Mouse (Mus musculus): ENCODE measurements around the gene Ehd2. TPM values are rescaled to one million over a fixed set of nuclear protein-coding genes. Genes with fewer than 3 reads are reported as not detected.
"Not testable (repeated sequence)": the region's sequence is repeated elsewhere in the genome, so short reads cannot be mapped to it uniquely, and the experiment has no call there.

Gene Ehd2
- total RNA-seq, 2 experiments from 2014 or later = 0.09 to 0.58 TPM

DNA sequence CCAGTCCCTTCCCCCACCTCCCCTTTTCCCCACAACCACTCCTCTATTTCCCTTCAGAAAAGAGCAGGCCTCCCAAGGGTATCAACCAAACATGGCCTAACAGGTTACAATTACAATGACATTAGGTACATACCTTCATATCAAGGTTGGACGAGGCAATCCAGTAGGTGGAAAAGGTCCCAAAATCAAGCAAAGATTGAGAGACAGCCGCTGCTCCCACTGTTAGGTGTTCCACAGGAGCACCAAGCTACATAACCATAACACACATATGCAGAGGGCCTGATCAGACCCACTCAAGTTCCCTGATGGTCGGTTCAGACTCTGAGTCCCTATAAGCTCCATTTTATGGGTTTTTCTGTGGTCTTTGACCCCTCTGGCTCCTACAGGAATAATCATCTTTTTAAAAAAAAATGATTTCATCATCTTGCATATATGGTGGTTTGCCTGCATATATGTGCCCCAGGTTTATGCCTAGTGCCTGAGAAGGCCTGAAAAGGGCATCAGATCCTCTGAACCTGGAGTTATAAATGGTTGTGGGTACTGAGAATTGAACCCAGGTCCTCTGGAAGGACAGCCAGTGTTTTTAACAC is 51.1 kb downstream of the Ehd2 start:
- ATAC-seq (replicated peaks; ENCODE audit: low FRiP score, poor library complexity, severe bottlenecking) = no peak

DNA sequence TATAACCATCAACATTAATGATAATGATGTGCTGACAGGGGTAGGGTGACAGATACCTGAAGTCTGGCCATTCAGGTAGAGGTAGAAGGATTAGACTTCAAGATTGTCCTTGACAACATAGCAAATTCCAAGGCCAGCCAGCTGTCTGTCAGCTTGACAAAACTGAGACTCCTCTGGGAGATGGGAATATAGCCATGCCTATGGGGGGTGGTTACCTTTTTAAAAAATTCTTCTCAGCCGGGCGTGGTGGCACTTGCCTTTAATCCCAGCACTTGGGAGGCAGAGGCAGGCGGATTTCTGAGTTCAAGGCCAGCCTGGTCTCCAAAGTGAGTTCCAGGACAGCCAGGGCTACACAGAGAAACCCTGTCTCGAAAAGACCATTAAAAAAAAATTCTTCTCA is 51.7 kb downstream of the Ehd2 start:
- ATAC-seq (replicated peaks; ENCODE audit: low FRiP score, poor library complexity, severe bottlenecking) = not testable (repeated sequence)

DNA sequence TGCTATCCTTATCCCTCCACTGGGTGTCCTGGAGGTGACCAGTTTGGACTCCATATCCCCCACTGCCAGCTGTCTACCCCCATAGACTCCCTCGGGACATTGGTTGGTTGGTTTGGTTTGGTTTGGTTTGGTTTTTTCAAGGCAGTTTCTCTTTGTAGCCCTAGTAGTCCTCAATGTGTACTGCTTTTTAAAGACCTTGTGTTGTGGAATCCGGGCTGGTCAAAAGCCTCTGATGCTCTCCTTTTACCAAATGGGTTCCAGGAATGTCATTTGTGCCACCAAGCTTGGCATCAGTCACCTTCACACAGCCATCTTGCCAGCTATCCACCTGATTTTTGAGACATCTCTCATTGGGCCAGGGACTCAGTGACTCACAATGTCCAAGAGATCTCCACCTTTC is 52.6 kb downstream of the Ehd2 start:
- ATAC-seq (replicated peaks; ENCODE audit: low FRiP score, poor library complexity, severe bottlenecking) = no peak

DNA sequence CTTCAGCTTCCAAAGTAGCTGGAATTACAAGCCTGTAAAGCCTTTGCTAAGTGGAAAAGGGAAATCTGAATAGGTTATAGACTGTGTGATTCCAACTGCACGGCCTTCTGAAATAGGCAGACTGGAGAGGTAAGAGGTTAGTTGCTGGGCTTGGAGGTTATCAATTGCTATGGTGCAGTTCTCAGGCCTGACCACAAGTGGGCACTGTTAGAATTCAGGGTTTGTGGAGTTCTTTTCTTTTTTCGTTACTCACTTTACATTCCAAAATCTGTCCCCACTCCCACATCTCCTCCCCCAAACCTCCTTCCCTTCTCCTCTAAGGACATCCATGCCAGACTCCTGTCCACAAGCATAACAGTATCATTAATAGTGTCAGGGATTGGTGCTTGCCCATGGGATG is 53.1 kb downstream of the Ehd2 start:
- peak; percentile 84 for ATAC-seq (replicated peaks; ENCODE audit: low FRiP score, poor library complexity, severe bottlenecking)

DNA sequence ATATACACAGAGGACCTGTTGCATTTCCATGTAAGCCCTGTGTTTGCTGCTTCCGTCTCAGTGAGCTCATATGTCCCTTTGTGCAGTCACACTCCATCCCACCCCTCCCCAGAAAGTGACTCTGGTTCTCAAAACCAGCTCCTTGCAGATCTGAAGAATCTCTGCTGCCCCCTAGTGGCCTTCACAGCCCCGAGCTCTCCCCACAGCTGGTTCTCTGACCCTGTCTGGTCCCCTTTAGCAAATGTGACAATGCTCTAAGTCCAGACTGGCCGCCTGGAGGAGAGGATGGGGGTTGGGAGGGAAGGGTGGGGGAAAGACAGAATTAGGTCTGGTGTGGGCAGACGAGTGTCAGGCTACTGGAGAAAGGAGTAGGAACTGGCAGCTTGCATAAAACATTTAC is 55.2 kb downstream of the Ehd2 start:
- ATAC-seq (replicated peaks; ENCODE audit: low FRiP score, poor library complexity, severe bottlenecking) = 0 out of 2 replicates have a peak, but pooled peaks have one; percentile 75

DNA sequence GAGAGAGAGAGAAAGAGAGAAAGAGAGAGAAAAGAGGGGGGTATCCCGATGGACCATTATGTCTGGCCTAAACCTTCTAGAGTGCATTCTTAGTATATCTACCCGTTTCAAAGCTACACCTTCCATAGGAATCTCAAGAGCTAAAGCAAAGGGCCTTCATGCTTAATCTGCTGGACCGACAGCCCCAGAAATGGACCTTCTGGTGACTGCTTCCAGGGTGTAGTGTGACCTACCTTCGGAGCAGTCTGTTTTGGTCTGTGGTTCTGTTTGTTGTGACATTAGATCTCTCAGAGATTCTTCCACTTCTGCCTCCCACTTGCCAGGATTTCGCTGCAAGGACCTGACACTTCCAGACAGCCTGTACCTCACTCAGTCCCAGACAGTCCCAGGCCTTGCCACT is 56.8 kb downstream of the Ehd2 start:
- no peak for ATAC-seq (replicated peaks; ENCODE audit: low FRiP score, poor library complexity, severe bottlenecking)

DNA sequence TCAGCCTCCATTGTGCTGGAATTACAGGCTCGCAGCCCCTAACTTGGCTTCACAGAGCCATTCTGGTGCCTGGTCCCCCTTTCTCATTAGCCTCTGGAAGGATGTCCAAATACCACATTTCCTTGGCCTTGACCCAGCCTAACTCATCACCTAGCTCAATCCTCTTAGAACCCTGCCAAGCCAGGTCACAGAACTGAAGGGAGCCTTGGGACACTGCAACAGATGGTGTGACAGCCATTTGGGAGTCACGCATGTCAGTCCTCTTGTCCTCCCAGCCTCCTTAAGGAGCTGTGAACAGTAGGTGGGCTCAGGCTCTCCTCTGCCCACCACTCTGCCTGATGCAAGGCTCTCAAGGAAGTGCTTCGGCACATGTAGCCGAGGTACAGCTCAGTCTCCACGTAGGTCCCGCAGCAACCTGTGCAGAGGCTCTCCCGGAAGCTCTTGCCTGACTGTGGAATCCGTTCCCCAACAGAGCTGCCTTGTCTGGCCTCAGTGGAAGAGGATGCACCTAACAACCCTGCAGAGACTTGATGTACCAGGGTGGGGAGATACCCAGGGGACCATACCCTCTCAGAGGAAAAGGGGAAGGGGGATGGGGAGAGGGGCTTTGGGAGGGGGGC is 59.3 kb downstream of the Ehd2 start:
- no peak for ATAC-seq (replicated peaks; ENCODE audit: low FRiP score, poor library complexity, severe bottlenecking)

DNA sequence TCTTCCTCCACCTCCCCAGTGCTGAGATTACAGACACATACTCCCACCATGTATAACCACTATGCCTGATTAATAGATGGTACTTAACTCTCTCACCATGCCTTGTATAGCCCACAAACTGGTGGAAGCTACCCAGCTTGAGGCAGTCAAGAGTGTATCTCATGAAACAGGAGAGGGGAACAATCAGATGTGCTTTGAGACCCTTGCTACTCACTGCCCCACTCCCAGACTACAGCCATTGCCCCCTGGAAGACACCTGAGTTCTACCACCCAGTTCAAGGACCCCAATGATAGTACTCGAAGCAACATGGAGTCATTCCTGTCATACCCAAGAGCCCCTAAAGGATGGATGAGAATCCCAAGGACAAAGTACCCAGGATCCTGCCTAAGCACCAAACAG is 60.8 kb downstream of the Ehd2 start:
- ATAC-seq (replicated peaks; ENCODE audit: low FRiP score, poor library complexity, severe bottlenecking) = no peak

DNA sequence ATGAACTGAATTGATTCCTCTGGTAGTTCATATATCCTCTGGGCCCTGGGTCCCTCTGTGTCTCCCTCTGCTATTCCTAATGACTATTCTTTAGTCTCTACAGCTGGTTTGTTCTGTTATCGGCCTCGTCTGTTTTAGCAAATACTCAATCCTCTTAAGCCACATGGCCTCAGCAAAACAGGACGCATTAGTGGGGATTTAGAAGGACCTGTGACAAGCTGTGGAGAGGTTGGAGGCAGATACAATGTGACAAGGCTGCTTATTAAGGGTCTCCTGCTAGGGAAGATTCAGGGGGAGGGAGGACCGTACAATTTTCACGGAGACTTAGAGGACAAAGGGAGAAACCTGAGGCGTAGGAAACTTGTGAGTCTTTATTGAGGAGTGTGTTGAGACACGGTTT is 61.5 kb downstream of the Ehd2 start:
- no peak for ATAC-seq (replicated peaks; ENCODE audit: low FRiP score, poor library complexity, severe bottlenecking)

DNA sequence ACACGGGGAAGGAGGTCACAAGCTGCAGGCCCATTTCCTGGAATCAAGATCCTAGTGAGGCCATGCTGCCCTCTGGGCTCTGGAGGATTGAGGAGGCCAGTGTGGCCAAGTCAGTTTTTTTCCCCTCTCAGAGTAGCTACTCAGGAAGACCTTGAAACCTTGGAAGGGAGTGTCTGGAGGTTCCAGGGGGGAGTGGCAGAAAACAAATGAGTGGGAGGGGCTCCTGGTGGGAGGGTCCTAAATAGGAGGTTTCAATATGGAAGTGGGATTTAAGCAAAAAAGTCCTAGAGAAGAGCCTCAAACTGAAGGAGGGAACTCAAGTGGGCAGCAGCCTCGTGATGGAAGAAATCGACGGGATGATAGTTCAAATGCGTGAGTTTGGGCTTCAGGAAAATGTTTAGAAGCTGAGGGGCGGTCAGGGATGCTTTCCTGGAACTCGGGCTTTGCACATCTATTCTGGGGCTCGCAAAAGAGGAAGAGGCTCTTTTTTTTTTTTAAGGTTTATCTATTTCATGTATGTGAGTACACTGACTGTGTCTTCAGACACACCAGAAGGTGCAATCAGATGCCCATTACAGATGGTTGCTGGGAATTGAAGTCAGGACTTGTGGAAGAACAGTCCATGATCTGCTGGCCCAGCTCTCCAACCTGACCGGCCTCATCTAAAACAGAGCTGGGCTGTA is 65.9 kb downstream of the Ehd2 start:
- ATAC-seq (replicated peaks; ENCODE audit: low FRiP score, poor library complexity, severe bottlenecking) = no peak

Other genes with a start within 250 kb of the Ehd2 start
- gene Obox5, start 217.4 kb downstream of the Ehd2 start, total RNA-seq (2015; ENCODE audit: low replicate concordance) = not detected in 2 replicates
- not detected in 2 replicates for gene Obox5, start 217.4 kb downstream of the Ehd2 start, total RNA-seq (2017; ENCODE audit: low replicate concordance)
- not detected in 2 replicates for gene Obox6, start 127.9 kb downstream of the Ehd2 start, total RNA-seq (2015; ENCODE audit: low replicate concordance)
- not detected in 2 replicates for gene Obox6, start 127.9 kb downstream of the Ehd2 start, total RNA-seq (2017; ENCODE audit: low replicate concordance)
- gene Crx, start 87.6 kb downstream of the Ehd2 start, total RNA-seq (2015; ENCODE audit: low replicate concordance) = not detected in 2 replicates
- gene Crx, start 87.6 kb downstream of the Ehd2 start, total RNA-seq (2017; ENCODE audit: low replicate concordance) = not detected in 2 replicates
- not detected in 2 replicates for gene Crxos, start 85.0 kb downstream of the Ehd2 start, total RNA-seq (2015; ENCODE audit: low replicate concordance)
- not detected in 2 replicates for gene Crxos, start 85.0 kb downstream of the Ehd2 start, total RNA-seq (2017; ENCODE audit: low replicate concordance)
- 36.8 and 50.1 TPM in 2 replicates for gene Selenow, start 45.2 kb downstream of the Ehd2 start, total RNA-seq (2015; ENCODE audit: low replicate concordance)
- gene Selenow, start 45.2 kb downstream of the Ehd2 start, total RNA-seq (2017; ENCODE audit: low replicate concordance) = 7.5 and 11.2 TPM in 2 replicates
- gene Nop53, start 21.5 kb downstream of the Ehd2 start, total RNA-seq (2015; ENCODE audit: low replicate concordance) = 14.6 and 17.3 TPM in 2 replicates
- 60.2 and 75.8 TPM in 2 replicates for gene Nop53, start 21.5 kb downstream of the Ehd2 start, total RNA-seq (2017; ENCODE audit: low replicate concordance)
- 6.5 and 20.9 TPM in 2 replicates for gene Bicra, start 80.4 kb upstream of the Ehd2 start, total RNA-seq (2015; ENCODE audit: low replicate concordance)
- 0.14 and 2.2 TPM in 2 replicates for gene Bicra, start 80.4 kb upstream of the Ehd2 start, total RNA-seq (2017; ENCODE audit: low replicate concordance)
- not detected in 2 replicates for gene Zfp541, start 94.2 kb upstream of the Ehd2 start, total RNA-seq (2015; ENCODE audit: low replicate concordance)
- 0.28 TPM in 1 of 2 replicates, not detected in the other for gene Zfp541, start 94.2 kb upstream of the Ehd2 start, total RNA-seq (2017; ENCODE audit: low replicate concordance)
- gene Napa, start 130.9 kb upstream of the Ehd2 start, total RNA-seq (2015; ENCODE audit: low replicate concordance) = 106 and 149 TPM in 2 replicates
- gene Napa, start 130.9 kb upstream of the Ehd2 start, total RNA-seq (2017; ENCODE audit: low replicate concordance) = 82.2 and 96.3 TPM in 2 replicates
- 2.3 and 2.5 TPM in 2 replicates for gene Kptn, start 152.3 kb upstream of the Ehd2 start, total RNA-seq (2015; ENCODE audit: low replicate concordance)
- gene Kptn, start 152.3 kb upstream of the Ehd2 start, total RNA-seq (2017; ENCODE audit: low replicate concordance) = 3.3 and 12.5 TPM in 2 replicates
- gene Slc8a2, start 162.3 kb upstream of the Ehd2 start, total RNA-seq (2015; ENCODE audit: low replicate concordance) = not detected in 2 replicates
- not detected in 2 replicates for gene Slc8a2, start 162.3 kb upstream of the Ehd2 start, total RNA-seq (2017; ENCODE audit: low replicate concordance)
- gene Meis3, start 207.5 kb upstream of the Ehd2 start, total RNA-seq (2015; ENCODE audit: low replicate concordance) = not detected in 2 replicates
- 0.28 and 1.7 TPM in 2 replicates for gene Meis3, start 207.5 kb upstream of the Ehd2 start, total RNA-seq (2017; ENCODE audit: low replicate concordance)

Data from erythroblast, adult 5-6 weeks (primary cell).